Mouse (Mus musculus): ENCODE measurements around the gene Tex19.1. TPM values are rescaled to one million over a fixed set of nuclear protein-coding genes. Genes with fewer than 3 reads are reported as not detected.

Gene Tex19.1
- total and polyA plus RNA-seq, 3 experiments, result 0.10 to 0.19 TPM; not detected in 1

DNA sequence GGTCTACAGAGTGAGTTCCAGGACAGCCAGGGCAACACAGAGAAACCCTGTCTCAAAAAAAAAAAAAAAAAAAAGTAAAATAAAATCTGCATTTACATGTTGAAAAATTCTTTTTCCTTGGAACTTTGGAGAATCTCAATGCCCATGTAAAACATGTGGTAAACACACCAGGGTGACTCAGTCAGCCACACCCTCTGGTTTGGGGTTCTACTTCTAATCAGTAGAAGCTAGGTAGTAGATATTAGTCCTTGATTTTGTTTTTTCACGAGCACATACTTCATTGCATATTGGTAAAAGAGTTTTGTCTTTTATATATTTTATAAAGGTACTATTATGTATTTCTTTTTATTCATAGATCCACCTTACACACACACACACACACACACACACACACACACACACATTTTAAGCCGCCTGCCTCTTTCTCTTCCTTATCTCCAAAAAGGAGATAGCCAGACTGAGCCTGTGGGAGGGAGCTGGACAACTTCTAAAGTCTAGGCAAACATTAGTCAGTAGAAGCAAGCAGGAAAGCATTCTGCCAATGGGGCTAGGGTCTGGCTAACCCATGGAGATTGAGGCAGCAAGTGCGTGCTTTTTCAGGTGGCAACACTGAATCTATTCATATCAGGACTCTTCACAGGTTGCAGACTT is 20.3 kb upstream of the Tex19.1 start (continued):
- TF ChIP-seq CHD2 (IDR thresholded peaks at IDR 0.05; ENCODE audit: low read length) (no peak), RAD21 (IDR thresholded peaks at IDR 0.05; ENCODE audit: low read depth, low read length) (no peak; the same call in 1 of the 2 replicates), SIN3A (IDR thresholded peaks at IDR 0.05; ENCODE audit: low read length) (peak; percentile 44; the same call in 1 of the 2 replicates), TAL1 (IDR thresholded peaks at IDR 0.05; ENCODE audit: low read length) (peak; percentile 11; the same call in 1 of the 2 replicates), ZMIZ1 (IDR thresholded peaks at IDR 0.05; ENCODE audit: low read depth, low read length) (no peak), ZKSCAN1 (IDR thresholded peaks at IDR 0.05; ENCODE audit: low read depth, low read length) (no peak), RCOR1 (IDR thresholded peaks at IDR 0.05; ENCODE audit: low read depth, low read length) (peak; percentile 73), MYC (IDR thresholded peaks at IDR 0.05; ENCODE audit: low read depth, low read length) (no peak), POLR2A (IDR thresholded peaks at IDR 0.05; ENCODE audit: control insufficient read depth in 1 of 2, insufficient read depth in 1 of 2, low read depth in 1 of 2, low read length in 2 of 2, poor library complexity in 1 of 2) (no peak), MYB (IDR thresholded peaks at IDR 0.05; ENCODE audit: low read depth, low read length) (no peak), CTCF (IDR thresholded peaks at IDR 0.05 in 2 of 3, conservative IDR thresholded peaks at IDR 0.05 in 1 of 3; ENCODE audit: control insufficient read depth in 1 of 3, insufficient read depth in 1 of 3, low read depth in 2 of 3, low read length in 3 of 3, poor library complexity in 1 of 3, severe bottlenecking in 1 of 3) (no peak), GATA1 (IDR thresholded peaks at IDR 0.05; ENCODE audit: low read depth, low read length) (peak; percentile 71), ETS1 (IDR thresholded peaks at IDR 0.05; ENCODE audit: low read depth, low read length) (0 out of 2 replicates have a peak, but pooled peaks have one; percentile 35), USF1 (IDR thresholded peaks at IDR 0.05; ENCODE audit: low read depth, low read length) (no peak), EP300 (IDR thresholded peaks at IDR 0.05; ENCODE audit: low read depth in 1 of 2, low read length in 2 of 2) (peak; percentile 50 to 73; a peak in 3 of 4 replicates), E2F4 (IDR thresholded peaks at IDR 0.05; ENCODE audit: borderline replicate concordance, low read depth, low read length) (no peak), POLR2AphosphoS5 (IDR thresholded peaks at IDR 0.05; ENCODE audit: borderline replicate concordance, low read depth, low read length) (no peak)

DNA sequence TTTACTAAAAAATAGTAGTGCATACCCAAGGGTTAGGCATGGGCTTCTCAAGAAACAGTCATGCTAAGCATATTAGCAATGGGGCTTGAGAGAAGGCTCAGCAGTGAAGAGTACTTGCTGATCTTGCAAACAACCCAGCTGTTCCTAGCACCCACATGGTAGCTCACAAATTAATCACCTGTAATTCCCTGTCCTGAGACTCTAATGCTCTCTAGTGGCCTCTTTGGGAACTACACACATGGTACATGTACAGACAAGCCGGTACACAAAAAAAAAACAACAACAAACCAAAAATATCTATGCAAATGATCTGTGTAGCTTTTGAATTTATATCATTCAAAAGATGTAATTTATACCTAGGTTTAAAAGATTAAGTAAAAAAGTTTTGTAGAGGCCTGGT is 19.5 kb upstream of the Tex19.1 start:
- no peak overlapping the region for H3K27ac ChIP-seq (ENCODE audit: control insufficient read depth, low read depth, low read length)
- H3K79me2 ChIP-seq (ENCODE audit: control insufficient read depth, insufficient read depth, low read length, poor library complexity), result no peaks in the 10 kb centered on the region
- DNase-seq (ENCODE audit: low read depth, low spot score), result peak; percentile 87
- H3K9me3 ChIP-seq (replicated peaks; ENCODE audit: insufficient read depth, low read length), result no peaks in the 10 kb centered on the region
- no peak overlapping the region for H3K4me3 ChIP-seq (ENCODE audit: control insufficient read depth in 1 of 2, insufficient read depth in 1 of 2, low read depth in 2 of 2, low read length in 2 of 2)
- no peak overlapping the region for H3K9ac ChIP-seq (ENCODE audit: control insufficient read depth, low read depth, low read length, poor library complexity, severe bottlenecking)
- H3K36me3 ChIP-seq (ENCODE audit: control insufficient read depth in 1 of 2, insufficient read depth in 2 of 2, low read length in 2 of 2), result peaks cover 0 to 28% of the 10 kb centered on the region in 2 experiments; a peak in 2 of 4 replicates
- H3K27me3 ChIP-seq (ENCODE audit: control insufficient read depth in 1 of 2, insufficient read depth in 2 of 2, low read length in 2 of 2), result peaks cover 0 to 2% of the 10 kb centered on the region in 2 experiments; a peak in 2 of 4 replicates
- peaks cover 14 to 30% of the 10 kb centered on the region in 2 experiments for H3K4me1 ChIP-seq (ENCODE audit: control insufficient read depth in 1 of 2, insufficient read depth in 2 of 2, low read length in 2 of 2)
- TF ChIP-seq MAZ (IDR thresholded peaks at IDR 0.05; ENCODE audit: low read depth, low read length) (no peak), MAX (IDR thresholded peaks at IDR 0.05; ENCODE audit: low read length) (no peak; the same call in none of the 2 replicates), BHLHE40 (IDR thresholded peaks at IDR 0.05; ENCODE audit: borderline replicate concordance, low read depth, low read length) (peak; percentile 42; the same call in 1 of the 2 replicates), CTCF (IDR thresholded peaks at IDR 0.05 in 2 of 3, conservative IDR thresholded peaks at IDR 0.05 in 1 of 3; ENCODE audit: control insufficient read depth in 1 of 3, insufficient read depth in 1 of 3, low read depth in 2 of 3, low read length in 3 of 3, poor library complexity in 1 of 3, severe bottlenecking in 1 of 3) (peak; percentile 45 to 95 (median 89)), ETS1 (IDR thresholded peaks at IDR 0.05; ENCODE audit: low read depth, low read length) (peak; percentile 84), MXI1 (IDR thresholded peaks at IDR 0.05; ENCODE audit: low read depth, low read length) (peak; percentile 71), TBP (IDR thresholded peaks at IDR 0.05; ENCODE audit: low read depth, low read length) (0 out of 2 replicates have a peak, but pooled peaks have one; percentile 23), RAD21 (IDR thresholded peaks at IDR 0.05; ENCODE audit: low read depth, low read length) (peak; percentile 99), MYC (IDR thresholded peaks at IDR 0.05; ENCODE audit: low read depth, low read length) (peak; percentile 86), CHD2 (IDR thresholded peaks at IDR 0.05; ENCODE audit: low read length) (no peak), EP300 (IDR thresholded peaks at IDR 0.05; ENCODE audit: low read depth in 1 of 2, low read length in 2 of 2) (no peak), SMC3 (IDR thresholded peaks at IDR 0.05; ENCODE audit: low read depth, low read length) (peak; percentile 82), TCF12 (IDR thresholded peaks at IDR 0.05; ENCODE audit: low read depth, low read length) (no peak), UBTF (IDR thresholded peaks at IDR 0.05; ENCODE audit: borderline replicate concordance, insufficient read depth, low read depth, low read length) (no peak), ZNF384 (IDR thresholded peaks at IDR 0.05; ENCODE audit: low read depth, low read length) (peak; percentile 78), ZKSCAN1 (IDR thresholded peaks at IDR 0.05; ENCODE audit: low read depth, low read length) (no peak), ZMIZ1 (IDR thresholded peaks at IDR 0.05; ENCODE audit: low read depth, low read length) (no peak), HCFC1 (IDR thresholded peaks at IDR 0.05; ENCODE audit: low read depth, low read length) (no peak), KAT2A (conservative IDR thresholded peaks at IDR 0.05; ENCODE audit: low read depth, low read length) (no peak), SIN3A (IDR thresholded peaks at IDR 0.05; ENCODE audit: low read length) (peak; percentile 71), POLR2AphosphoS5 (IDR thresholded peaks at IDR 0.05; ENCODE audit: borderline replicate concordance, low read depth, low read length) (no peak), USF1 (IDR thresholded peaks at IDR 0.05; ENCODE audit: low read depth, low read length) (0 out of 2 replicates have a peak, but pooled peaks have one; percentile 19), ZC3H11A (IDR thresholded peaks at IDR 0.05; ENCODE audit: low read depth, low read length) (peak; percentile 87), MAFK (IDR thresholded peaks at IDR 0.05; ENCODE audit: borderline replicate concordance, low read depth, low read length) (peak; percentile 61; the same call in 1 of the 2 replicates), POLR2AphosphoS2 (IDR thresholded peaks at IDR 0.05; ENCODE audit: low read length) (no peak)
